Mouse (Mus musculus) thymus, adult 2 months (tissue): ENCODE data around the gene Armh4. TPM values are rescaled to one million over a fixed set of nuclear protein-coding genes. Genes with fewer than 3 reads are reported as not detected.

Source experiments
- DNase-seq: peaks from one replicate; pipeline ENCODE4 v3.0.0; 2021
- H3K27ac ChIP-seq: fragments of 200-500 bp; 2 replicates; pipeline ENCODE4 v1.5.1; 2012; ENCODE audit warnings: low read length, control low read depth; ENCODE audit not compliant: control insufficient read depth, insufficient read depth
- H3K27me3 ChIP-seq: fragments of 200-500 bp; 2 replicates; pipeline ENCODE4 v1.6.1; 2012; ENCODE audit warnings: mild to moderate bottlenecking, low read length, moderate library complexity, mixed read lengths; ENCODE audit not compliant: control insufficient read depth, insufficient read depth
- H3K36me3 ChIP-seq: fragments of 200-500 bp; 2 replicates; pipeline ENCODE4 v1.6.1; 2012; ENCODE audit warnings: mild to moderate bottlenecking, low read length, moderate library complexity; ENCODE audit not compliant: control insufficient read depth, insufficient read depth
- H3K4me1 ChIP-seq: fragments of 200-500 bp; replicated peaks from 2 replicates; pipeline ENCODE4 v1.6.1; 2012; ENCODE audit warnings: low read length; ENCODE audit not compliant: control insufficient read depth, insufficient read depth
- H3K4me3 ChIP-seq: fragments of 200-500 bp; 2 replicates; pipeline ENCODE4 v1.5.1; 2012; ENCODE audit warnings: mild to moderate bottlenecking, low read length, control low read depth, moderate library complexity; ENCODE audit not compliant: control insufficient read depth, insufficient read depth
- CTCF ChIP-seq: fragments of 200-500 bp; IDR thresholded peaks from 2 replicates; pipeline ENCODE4 v1.5.1; 2012; ENCODE audit warnings: mild to moderate bottlenecking, control low read depth, low read length, moderate library complexity, borderline replicate concordance; ENCODE audit not compliant: control insufficient read depth, poor library complexity, insufficient read depth; ENCODE audit errors: extremely low read depth
- POLR2A ChIP-seq: fragments of 200-500 bp; IDR thresholded peaks from 2 replicates; pipeline ENCODE4 v1.6.1; 2012; ENCODE audit warnings: mild to moderate bottlenecking, low read length, control low read depth, moderate library complexity; ENCODE audit not compliant: control insufficient read depth, poor library complexity, insufficient read depth; ENCODE audit errors: extremely low read depth
- WGBS: fragments of 180-500 bp; shearing (Covaris S2); methylation state at CpG from one replicate; pipeline ENCODE4 v1.1.7; 2018; 5-methylcytosine and 5-hydroxymethylcytosine counted together
- polyA plus RNA-seq: library from polyadenylated mRNA; depleted of rRNA; stranded (reverse); fragments of >200 nt; gene quantifications from 2 replicates; pipeline ENCODE4 v1.2.3, GENCODE M21; 2012

Gene Armh4
- polyA plus RNA-seq, 1 experiment, result 0.42 TPM

DNA sequence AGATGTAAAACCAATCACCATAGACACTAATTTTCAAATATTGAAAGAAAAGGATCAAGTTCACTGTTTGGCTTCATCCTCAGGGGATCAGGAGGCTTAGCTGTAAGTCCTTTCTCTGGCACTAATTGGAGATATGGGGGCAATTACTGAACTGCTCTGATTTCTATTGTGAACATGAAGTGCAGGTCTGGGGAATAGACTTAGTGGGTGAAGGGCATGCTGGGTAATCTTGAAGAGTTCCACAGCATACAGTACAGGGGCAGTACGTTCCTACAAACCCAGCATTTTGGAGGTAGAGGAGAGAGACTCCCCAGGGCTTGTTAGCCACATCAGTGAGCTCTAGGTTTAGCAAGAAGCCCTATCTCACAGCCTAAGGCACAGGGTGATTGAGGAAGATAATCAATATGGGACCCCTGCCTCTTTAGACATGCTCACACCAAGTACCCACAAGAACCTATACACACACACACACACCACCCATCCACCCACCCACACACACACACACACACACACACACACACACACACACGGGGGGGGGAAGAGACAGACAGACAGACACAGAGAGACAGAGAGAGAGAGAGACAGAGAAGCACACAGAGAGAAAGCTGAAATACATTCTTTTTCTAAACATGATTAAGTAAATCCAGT is 44.6 kb downstream of the Armh4 start:
- Histone ChIP-seq H3K27ac (no peak overlapping the region), H3K4me3 (no peak overlapping the region), H3K4me1 (no peaks in the 10 kb centered on the region), H3K36me3 (no peaks in the 10 kb centered on the region), H3K27me3 (no peaks in the 10 kb centered on the region)
- TF ChIP-seq CTCF, result no peak
- no peak for DNase-seq
- 66% methylated on average over 2 of the region's 2 CpGs for WGBS

GRCm38 (mm10) chr14:49733950-49734349 is 49.2 kb downstream of the Armh4 start:
- no peak overlapping the region for H3K27ac ChIP-seq
- H3K36me3 ChIP-seq, result no peaks in the 10 kb centered on the region
- H3K27me3 ChIP-seq, result no peaks in the 10 kb centered on the region
- H3K4me1 ChIP-seq, result no peaks in the 10 kb centered on the region
- TF ChIP-seq CTCF (no peak), POLR2A (no peak)
- H3K4me3 ChIP-seq, result no peak overlapping the region
- DNase-seq, result no peak

GRCm38 (mm10) chr14:49723361-49724054 is 59.7 kb downstream of the Armh4 start:
- WGBS, result 54% methylated on average over 4 of the region's 4 CpGs
- Histone ChIP-seq H3K4me3 (no peak overlapping the region), H3K27ac (no peak overlapping the region), H3K36me3 (no peaks in the 10 kb centered on the region), H3K27me3 (no peaks in the 10 kb centered on the region), H3K4me1 (no peaks in the 10 kb centered on the region)
- TF ChIP-seq CTCF, result no peak
- no peak for TF ChIP-seq POLR2A
- no peak for DNase-seq

GRCm38 (mm10) chr14:49722782-49723181 is 60.4 kb downstream of the Armh4 start:
- 37% methylated on average over 3 of the region's 3 CpGs for WGBS
- Histone ChIP-seq H3K27me3 (no peaks in the 10 kb centered on the region), H3K27ac (no peak overlapping the region), H3K4me1 (no peaks in the 10 kb centered on the region), H3K4me3 (no peak overlapping the region), H3K36me3 (no peaks in the 10 kb centered on the region)
- TF ChIP-seq CTCF (no peak), POLR2A (no peak)
- DNase-seq, result no peak

GRCm38 (mm10) chr14:49721281-49721680 is 61.9 kb downstream of the Armh4 start:
- WGBS, result 76% methylated on average over 1 of the region's 1 CpGs
- Histone ChIP-seq H3K27ac (no peak overlapping the region), H3K4me1 (no peaks in the 10 kb centered on the region), H3K27me3 (no peaks in the 10 kb centered on the region), H3K36me3 (no peaks in the 10 kb centered on the region), H3K4me3 (no peak overlapping the region)
- TF ChIP-seq POLR2A, result no peak
- TF ChIP-seq CTCF, result no peak
- DNase-seq, result no peak

DNA sequence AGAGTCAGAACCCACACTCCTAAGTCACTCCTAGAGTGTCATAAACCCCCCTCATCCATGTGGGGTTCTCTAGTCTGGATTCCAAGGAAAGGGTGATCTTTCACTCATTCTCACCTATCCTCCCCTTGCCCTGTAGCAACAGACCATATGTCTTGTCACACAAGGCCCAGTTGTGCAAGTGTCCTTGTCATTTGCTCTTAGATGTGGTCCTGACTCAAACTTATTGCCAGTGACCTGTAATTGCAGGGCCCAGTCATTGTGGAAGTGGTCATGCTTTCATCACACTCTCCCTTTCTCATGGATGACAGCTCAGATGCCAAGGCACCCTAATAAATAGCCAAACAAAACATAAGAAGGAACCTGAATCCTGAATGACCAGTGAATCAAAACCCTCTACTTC is 63.5 kb downstream of the Armh4 start:
- no peak overlapping the region for H3K27ac ChIP-seq
- H3K4me1 ChIP-seq, result no peaks in the 10 kb centered on the region
- H3K27me3 ChIP-seq, result no peaks in the 10 kb centered on the region
- H3K36me3 ChIP-seq, result no peaks in the 10 kb centered on the region
- no peak overlapping the region for H3K4me3 ChIP-seq
- TF ChIP-seq POLR2A (no peak), CTCF (no peak)
- no peak for DNase-seq
